In the genomic region with DNA sequence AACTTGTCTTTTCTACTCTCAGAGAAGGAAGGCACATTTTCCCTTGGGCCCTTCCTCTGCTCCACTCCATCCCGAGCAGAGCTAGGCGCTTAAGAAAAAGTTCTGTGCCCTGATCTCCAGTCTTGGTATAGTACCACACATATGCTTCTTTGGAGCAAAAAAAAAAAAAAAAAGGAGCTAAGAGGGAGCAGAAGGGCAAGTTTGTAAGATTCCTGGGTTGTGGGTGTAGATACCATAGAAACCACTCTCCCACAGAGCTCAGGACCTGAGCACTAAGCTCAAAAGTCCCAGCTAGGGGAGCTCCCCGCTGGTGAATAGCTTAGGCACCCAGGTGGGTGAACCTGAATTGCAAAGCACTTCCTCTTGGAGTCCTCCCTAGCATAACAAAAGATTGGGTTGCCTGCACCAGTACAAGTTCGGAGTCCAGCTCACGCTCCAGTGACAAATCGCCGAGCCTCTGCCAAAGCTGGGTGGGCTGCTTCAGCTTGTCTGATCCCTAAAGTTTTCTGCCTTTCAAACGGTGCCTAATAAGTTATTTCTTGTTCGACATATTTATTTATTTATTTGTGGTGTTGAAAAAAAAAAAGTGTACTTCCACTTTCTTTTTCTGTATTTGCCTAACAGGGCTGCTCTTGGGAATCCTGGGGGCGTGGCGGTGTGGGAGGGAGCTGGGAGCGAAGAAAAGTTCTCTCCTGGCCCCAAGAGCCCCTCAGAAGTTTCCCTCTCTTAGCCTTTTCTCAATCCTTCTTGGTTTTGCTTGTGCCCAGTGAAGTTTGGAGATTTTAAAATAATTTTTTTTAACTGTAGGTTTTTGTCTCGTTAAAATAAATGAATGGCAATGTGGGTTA, we compare ENCODE assay signal across 7 mouse cellular contexts. TPM values are rescaled to one million over a fixed set of nuclear protein-coding genes. Genes with fewer than 3 reads are reported as not detected.
DNase-seq lines count a peak whose midpoint lies in the region; ATAC-seq and TF ChIP-seq lines count a peak whose summit lies in the region.

No protein-coding gene starts in this region.

- peak overlapping the region; percentile 57 for H3K4me3 ChIP-seq in forebrain, embryonic 16.5 days (replicated peaks; ENCODE audit: low read length)
- H3K4me3 ChIP-seq in myocyte = no peak overlapping the region

- H3K36me3 ChIP-seq in forebrain, embryonic 16.5 days (ENCODE audit: control insufficient read depth, insufficient read depth) = no peaks in the 10 kb centered on the region
- H3K36me3 ChIP-seq in myocyte (ENCODE audit: control insufficient read depth, insufficient read depth) = no peaks in the 10 kb centered on the region

- no peak overlapping the region for H3K27ac ChIP-seq in forebrain, embryonic 16.5 days (ENCODE audit: low read length)

- H3K9ac ChIP-seq in forebrain, embryonic 16.5 days (replicated peaks; ENCODE audit: low read depth, low read length) = no peak overlapping the region

- DNase-seq in 3T3-L1 (ENCODE audit: low read depth, low spot score) (peak; percentile 11), ES-CJ7 (ENCODE audit: low read depth, low spot score) (peak; percentile 74)
- peak; percentile 12 for DNase-seq in kidney, postnatal 14 days
- no peak for DNase-seq in layer of hippocampus, postnatal 14 days (ENCODE audit: low spot score in 2 of 2)
- no peak for DNase-seq in adrenal gland, postnatal 4 days (ENCODE audit: low spot score in 2 of 2)

- ATAC-seq in forebrain, embryonic 16.5 days = no peak

- H3K27me3 ChIP-seq in forebrain, embryonic 16.5 days (replicated peaks; ENCODE audit: control insufficient read depth, insufficient read depth, low read length) = peaks cover 20% of the 10 kb centered on the region
- H3K27me3 ChIP-seq in myocyte (ENCODE audit: control insufficient read depth, insufficient read depth, insufficient read length) = no peaks in the 10 kb centered on the region

- H3K4me2 ChIP-seq in forebrain, embryonic 16.5 days (ENCODE audit: low read length) = peak overlapping the region; percentile 97
- peak overlapping the region; percentile 45 for H3K4me2 ChIP-seq in myocyte (ENCODE audit: low read depth)

- 7% methylated on average over 13 of the region's 13 CpGs for WGBS in forebrain, embryonic 16.5 days

- H3K79me2 ChIP-seq in myocyte (ENCODE audit: control insufficient read depth, insufficient read depth) = no peaks in the 10 kb centered on the region

- H3K9me3 ChIP-seq in forebrain, embryonic 16.5 days (ENCODE audit: control insufficient read depth, low read length) = no peaks in the 10 kb centered on the region

- peaks cover 30% of the 10 kb centered on the region for H3K4me1 ChIP-seq in forebrain, embryonic 16.5 days (replicated peaks; ENCODE audit: control insufficient read depth, insufficient read depth, low read length)

- no peak for TF ChIP-seq POLR2A in myocyte (IDR thresholded peaks at IDR 0.05; ENCODE audit: insufficient read length, low read depth)

- H3ac ChIP-seq in myocyte (ENCODE audit: control insufficient read depth, insufficient read length) = no peak overlapping the region

TF ChIP-seq in myocyte, 11 proteins besides CTCF, POLR2A, EP300 and RAD21:
- TF ChIP-seq TCF3 (IDR thresholded peaks at IDR 0.05; ENCODE audit: insufficient read length, low read depth) (no peak), USF1 (IDR thresholded peaks at IDR 0.05; ENCODE audit: low read depth) (no peak), POLR2AphosphoS2 (IDR thresholded peaks at IDR 0.05; ENCODE audit: insufficient read length, low read depth) (no peak), REST (IDR thresholded peaks at IDR 0.05; ENCODE audit: insufficient read depth, insufficient read length) (no peak), MAX (IDR thresholded peaks at IDR 0.05; ENCODE audit: low read depth) (no peak)

RNA-seq across cellular contexts. Expression of gene Sstr1, which starts 2.9 kb away (rescaled TPM):
- polyA plus RNA-seq in forebrain, embryonic 16.5 days (2015; fragmentation: Nextera tagmentation; extraction: Ambion mirVana) = 7.4 and 11.7 TPM in 2 replicates
- polyA plus RNA-seq in myocyte (2012; fragmentation: generic; extraction: Trizol) = not detected
- 10 to 100 TPM; 31.2 to 33.2 TPM for total RNA-seq in layer of hippocampus, postnatal 14 days (2021)
- under 1 TPM; 0.34 to 0.56 TPM for total RNA-seq in adrenal gland, postnatal 4 days (2021)

RNA-seq across cellular contexts. Expression of gene Clec14a, which starts 54.6 kb away (rescaled TPM):
- polyA plus RNA-seq in forebrain, embryonic 16.5 days (2015; fragmentation: Nextera tagmentation; extraction: Ambion mirVana) = 4.7 and 6.5 TPM in 2 replicates
- polyA plus RNA-seq in myocyte (2012; fragmentation: generic; extraction: Trizol) = 0.01 TPM
- 1 to 10 TPM; 3.2 to 3.3 TPM for total RNA-seq in layer of hippocampus, postnatal 14 days (2021)
- total RNA-seq in adrenal gland, postnatal 4 days (2021) = 10 to 100 TPM; 15.8 to 17.9 TPM

Comparison
In these comparisons a context has a peak if more than half of its experiments do, and no peak if none do; other contexts are left out.
1. DNase-seq: peak in 3T3-L1 (single experiment), ES-CJ7 (single experiment) and kidney, postnatal 14 days (single experiment); none in layer of hippocampus, postnatal 14 days (0 of 2) and adrenal gland, postnatal 4 days (0 of 2).
2. RNA of gene Sstr1, which starts 2.9 kb away (total RNA-seq): 31.2 to 33.2 TPM in layer of hippocampus, postnatal 14 days; 0.34 to 0.56 TPM in adrenal gland, postnatal 4 days; every median in the first group is over 10 times any median in the second.